Mouse (Mus musculus) layer of hippocampus, postnatal 25 days (tissue): ENCODE measurements at regions not wholly inside any gene's neighbourhood (a gene's known extent, or its start where the extent isn't known, plus 50 kb on each side); places are given as distances from the start of the nearest gene placed in this dataset.

ENCODE experiments used
- DNase-seq, 2 experiments: peaks; one replicate each; pipeline ENCODE4 v3.0.0; 2022; ENCODE audit warnings: mixed read lengths in 2 of 2, low spot score in 1 of 2; ENCODE audit errors: extremely low spot score in 1 of 2

DNA sequence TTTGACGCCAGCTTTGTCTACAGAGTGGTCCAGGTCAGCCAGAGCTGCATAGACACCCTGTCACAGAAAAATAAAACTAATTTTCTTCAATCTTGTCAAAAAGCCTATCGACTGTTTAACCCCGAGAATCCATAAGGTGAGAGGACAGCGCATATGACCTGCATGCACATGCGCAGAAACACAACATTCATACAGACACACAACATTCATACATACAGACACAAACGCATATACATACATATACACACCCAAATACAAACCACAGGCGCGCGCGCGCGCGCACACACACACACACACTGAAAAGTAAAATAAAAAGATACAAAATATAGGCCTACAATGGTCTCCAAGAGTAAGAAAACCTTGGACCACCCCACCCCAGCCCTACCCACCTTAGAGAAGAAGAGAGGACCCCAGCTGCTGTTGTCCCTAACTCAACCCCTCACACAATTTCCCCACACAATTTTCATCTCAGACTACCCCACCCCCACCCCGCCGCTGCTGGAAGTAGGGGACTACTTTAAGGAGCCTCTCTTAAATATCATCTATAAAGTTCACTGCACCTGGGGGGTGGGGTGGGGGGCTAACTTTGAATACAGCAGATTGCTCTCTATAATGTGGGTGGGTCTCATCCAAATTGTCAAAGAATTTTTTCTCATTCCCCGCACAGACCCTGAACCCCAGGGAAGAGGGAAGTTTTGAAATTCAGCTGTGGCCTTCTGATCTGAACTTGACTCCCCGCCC lies 52.2 kb upstream of the Chd2 start:
- no peak for DNase-seq

- no peak for DNase-seq
Measured at GRCm38 (mm10) chr7:73592857-73593256, 51.2 kb upstream of the Chd2 start.
